Mouse (Mus musculus): ENCODE data around the gene Epb41.

Gene Epb41

DNA sequence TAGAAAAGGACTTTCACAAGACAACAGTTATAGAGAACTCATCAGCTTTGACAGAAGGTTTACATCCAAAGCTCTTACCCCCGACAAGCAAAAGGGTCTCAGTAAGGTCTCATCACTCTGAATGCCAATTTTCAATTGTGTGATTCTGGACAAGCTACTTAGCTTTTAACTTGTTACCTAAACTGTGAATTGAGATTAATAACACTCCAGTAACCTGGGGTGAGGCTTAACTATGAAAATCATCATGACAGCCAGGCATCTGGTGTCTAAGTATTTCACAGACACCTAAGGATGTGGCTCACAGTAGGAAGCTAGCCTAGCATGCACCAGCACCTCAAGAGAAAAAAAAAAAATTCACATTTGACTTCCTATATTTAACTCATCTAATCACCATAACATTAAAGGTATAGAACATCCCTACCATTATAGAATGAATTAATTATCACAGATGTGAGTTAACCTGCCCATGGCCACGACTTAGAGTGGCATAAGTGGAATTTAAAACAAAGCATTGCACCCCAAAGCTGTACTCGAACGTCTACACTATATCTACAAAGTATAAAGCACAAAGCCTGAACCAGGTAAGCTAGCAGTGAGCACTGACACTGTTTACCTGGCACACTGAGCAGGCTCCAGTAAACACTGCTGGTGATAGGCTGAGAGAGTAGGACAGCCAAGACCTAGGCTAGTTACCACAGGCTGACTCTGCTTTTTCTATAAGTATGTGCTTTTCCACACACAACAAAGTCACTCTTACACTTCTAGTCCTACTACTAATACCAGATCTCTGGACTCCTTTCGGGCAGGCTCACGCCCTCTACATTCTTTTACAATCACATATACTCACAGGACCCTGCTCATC is 33.4 kb downstream of the Epb41 start:
- no peak for DNase-seq

DNA sequence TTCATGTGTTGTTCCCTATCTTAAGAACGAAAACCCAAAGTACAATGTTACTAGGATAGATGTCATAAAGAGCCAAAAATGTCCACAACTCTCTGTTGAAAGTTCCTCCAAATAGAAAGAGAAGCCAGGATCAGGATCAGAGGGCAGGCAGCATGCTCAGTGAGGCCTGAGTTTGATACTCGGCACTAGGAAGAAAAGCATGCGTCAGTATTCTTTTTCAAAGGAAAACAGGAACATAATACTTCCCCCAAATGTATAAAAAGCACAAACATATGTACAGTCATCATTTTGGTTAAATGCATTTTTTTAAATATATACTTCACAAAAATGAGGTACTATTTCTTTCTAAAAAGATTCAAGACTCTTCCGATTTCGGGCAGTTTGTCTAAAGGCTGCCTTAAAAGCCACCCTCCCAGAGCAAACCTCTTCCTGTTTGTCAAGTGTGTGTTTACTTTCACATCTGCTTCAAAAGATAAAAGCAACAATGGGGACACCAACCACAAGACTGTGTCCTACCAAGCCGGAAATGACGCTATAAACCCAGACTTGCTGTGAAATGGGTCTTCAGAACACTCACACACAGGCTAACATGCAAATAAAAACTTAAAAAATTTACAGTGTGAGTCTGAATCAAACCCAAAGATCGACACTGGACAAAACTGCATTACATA is 35.0 kb downstream of the Epb41 start:
- DNase-seq, result no peak

DNA sequence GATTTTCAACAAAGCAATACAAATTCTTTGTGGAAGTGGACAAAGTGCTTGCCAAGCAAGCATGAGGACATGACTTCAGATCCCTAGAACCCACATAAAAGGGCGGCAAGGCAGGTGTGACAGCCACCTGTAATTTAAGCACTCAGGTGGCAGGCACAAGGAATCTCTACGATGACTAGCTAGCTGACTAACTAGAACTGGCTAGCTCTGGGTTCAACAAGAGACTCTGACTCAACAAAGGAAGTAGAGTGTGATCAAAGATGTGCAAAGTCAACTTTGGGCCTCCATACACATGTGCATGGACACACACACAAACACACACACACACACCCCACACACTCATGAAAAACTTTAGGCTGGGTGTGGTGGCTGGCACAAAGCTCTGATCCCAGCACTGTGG is 35.6 kb downstream of the Epb41 start:
- no peak for DNase-seq

DNA sequence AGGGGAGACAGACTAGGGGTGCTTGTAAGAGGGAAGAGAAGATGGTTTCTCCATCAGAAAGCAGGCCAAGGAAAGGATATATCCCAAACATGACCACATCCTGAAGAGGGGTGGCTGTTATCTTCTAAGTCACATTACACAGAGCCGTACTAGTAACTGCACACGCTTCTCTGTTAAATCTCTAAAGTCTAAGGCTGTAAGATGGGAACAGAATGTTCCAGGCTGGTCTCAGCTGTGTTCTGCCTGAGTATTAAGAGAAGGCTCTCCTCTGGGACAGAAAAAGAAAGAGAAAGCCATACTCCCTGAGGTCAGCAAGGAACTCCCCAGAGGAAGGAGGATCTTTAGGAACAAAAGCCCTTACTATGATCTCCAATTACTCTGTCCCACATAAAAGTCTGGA is 36.3 kb downstream of the Epb41 start:
- DNase-seq, result no peak

DNA sequence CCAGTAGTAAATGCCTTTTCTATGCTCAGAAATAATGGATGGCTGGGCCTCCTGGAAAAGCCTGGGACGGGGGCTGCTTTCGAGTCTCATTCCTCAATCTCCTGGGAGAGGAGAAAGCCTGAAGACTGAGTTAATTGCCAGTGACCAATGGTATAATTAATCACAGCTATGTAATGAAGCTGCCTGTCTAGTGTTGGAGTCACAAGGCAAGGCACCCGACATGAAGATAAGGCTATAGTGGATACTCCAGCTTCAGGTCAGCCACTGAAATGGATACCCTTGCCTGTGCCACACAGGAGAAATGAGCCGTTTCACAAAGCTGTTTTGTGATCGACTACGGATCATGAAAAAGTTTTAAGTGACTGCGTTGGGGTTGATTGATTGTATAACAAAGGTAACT is 37.1 kb downstream of the Epb41 start:
- DNase-seq, result no peak

DNA sequence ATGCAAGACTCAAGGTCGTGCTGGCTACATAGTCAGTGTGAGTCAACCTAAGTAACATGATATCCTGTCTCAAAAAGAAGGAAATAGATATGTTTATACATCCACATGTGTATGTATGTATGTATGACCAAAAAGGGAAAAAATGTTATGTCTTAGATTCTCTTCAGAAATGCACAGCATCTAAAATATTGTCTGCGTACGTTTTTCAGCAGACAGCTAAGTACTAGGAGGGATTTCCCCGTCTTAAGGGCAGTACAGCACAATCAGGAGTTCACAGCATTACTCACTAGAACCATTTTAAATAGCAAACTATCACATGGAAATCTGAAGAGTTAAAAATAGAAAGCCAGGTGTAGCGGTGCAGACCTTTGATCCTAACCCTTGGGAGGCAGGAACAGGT is 38.0 kb downstream of the Epb41 start:
- DNase-seq, result no peak

DNA sequence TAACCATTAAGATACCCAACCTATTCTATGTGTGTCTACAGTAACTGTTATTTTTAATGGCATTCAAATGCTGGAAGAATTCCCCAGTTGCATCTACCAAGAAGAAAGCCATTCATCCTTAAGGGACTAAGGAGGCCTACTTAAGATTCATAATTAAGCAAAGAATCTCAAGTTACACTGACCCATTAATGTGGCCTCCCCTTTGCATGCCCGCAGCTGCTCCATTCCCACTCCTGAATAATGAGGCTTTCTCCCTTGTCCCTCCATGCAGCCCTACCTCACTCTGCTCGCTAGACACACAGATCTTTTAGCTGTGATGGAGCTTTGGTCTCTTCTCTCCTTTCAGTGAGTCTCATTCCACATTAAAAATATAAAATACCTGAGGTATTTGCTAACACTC is 40.9 kb downstream of the Epb41 start:
- no peak for DNase-seq

DNA sequence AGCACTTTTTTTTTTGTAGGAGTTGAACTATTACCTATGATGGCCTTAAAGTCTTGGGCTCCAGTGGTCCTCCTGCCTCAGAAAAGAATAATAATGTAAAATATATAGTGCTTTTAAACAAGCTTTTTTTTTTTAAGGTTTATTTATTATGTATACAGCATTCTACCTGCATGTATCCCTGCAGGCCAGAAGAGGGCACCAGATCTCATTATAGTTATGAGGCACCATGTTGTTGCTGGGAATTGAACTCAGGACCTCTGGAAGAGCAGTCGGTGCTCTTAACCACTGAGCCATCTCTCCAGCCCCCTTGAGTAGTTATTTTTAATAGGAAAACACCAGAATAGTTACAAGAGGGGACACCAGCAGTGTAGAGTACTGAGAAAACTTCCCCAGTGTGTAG is 41.9 kb downstream of the Epb41 start:
- DNase-seq, result no peak

DNA sequence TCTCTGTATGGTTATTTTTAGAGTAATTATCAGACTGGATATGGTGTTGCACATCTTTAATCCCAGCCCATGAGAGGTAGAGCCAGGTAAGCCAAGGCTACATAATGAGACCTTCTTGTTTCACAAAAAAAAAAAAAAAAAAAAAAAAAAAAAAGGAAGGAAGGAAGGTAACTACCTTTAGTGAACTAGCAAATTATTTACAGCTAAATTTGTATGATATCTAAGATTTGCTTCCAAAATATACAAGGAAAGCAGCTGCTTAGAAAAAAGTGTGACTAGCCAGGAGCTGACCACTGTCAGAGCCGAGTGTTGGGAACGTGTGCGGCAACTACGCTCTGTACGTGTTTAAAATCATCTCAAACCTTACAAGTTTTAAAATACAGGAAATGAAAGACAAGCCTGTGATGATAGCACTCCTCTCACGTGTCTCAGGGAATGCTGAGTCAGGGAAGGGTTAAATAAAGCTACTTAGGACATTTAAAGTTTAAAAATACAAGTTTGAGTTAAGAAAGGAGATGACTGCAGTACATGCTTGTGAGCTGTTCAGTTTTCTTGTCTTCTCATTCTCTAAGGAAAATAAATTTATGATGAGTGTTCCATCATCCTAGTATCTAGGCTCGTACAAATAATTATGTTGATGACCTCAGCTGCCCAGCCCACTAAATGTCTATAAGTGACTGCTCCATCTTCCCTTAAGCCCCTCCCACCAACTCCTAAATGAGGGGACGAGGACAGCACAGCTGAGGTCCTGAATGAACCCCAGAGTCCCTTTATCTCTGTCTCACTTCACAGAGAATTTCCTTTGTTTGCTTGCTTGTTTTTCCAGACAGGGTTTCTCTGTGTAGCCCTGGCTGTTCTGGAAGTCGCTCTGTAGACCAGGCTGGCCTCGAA is 45.0 kb downstream of the Epb41 start:
- no peak for DNase-seq

DNA sequence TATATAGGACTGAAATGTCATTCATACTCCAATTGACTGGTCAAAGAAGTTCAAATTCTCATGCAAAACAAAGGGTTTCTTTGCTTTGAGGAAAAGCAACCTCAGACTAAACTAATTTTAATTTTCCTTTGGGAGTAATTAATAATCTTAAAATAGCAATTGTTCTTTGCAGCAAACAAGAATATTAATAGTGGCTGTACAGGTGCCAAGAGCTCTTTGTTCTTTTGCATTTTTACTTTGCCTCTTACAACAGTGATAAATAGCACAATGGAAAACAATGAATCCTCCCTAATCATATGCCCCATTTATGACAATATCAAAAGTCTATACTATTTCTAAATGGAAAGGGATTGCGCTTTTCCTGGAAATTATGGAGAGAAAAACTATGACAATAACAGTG is 47.3 kb downstream of the Epb41 start:
- no peak for DNase-seq

DNA sequence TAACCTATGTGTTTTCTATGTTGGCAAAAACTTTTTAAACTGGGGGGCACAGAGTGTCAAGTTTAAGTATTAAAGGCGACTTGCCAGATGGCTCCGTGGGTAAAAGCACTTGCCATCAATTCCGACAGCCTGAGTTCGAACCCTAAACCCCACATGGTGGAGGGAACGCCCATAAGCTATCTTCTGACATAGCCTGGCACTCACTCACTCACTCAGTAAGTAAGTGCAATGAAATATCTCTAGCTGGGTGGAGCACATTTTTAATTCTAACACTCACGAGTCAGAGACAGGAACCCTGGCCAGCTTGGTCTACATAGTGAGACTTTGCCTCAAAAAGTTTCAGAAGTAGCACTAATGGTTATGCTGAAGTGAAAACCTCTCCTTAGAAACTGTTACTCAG is 48.0 kb downstream of the Epb41 start:
- no peak for DNase-seq

DNA sequence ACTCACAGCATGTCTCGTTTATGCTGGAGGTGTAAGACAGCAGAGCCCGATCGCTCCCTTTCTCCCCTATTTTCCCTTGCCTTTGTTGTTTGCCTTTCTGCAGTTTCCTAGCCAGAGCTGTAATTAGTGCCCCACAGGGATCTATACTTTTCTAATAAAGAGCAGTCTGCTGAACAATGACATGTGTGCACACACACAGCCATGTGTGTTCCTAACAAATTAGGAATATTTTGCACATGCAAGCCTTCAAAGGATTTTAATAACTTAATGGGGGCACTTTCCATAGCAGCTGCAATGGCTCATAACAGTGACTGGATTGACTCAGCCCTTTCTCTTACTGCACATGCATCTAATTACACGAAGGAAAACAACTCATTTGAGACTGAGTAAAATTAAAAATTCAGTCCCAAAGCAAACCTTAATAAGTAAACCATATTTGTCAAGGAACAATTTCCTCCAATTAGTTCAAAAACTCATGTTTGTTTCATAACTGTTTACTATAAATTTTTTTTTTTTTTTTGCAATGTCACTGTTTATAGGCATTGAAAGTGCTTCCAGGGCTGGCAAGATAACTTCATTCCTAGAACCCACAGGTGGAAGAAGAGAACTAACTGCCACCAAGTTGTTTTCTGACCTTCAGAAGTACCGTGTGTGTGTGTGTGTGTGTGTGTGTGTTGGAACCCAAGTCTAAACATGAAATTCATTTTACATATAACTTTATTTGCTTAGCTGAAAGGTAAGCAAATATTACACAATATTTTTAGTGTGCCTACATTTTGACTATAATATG is 49.2 kb downstream of the Epb41 start:
- no peak for DNase-seq

DNA sequence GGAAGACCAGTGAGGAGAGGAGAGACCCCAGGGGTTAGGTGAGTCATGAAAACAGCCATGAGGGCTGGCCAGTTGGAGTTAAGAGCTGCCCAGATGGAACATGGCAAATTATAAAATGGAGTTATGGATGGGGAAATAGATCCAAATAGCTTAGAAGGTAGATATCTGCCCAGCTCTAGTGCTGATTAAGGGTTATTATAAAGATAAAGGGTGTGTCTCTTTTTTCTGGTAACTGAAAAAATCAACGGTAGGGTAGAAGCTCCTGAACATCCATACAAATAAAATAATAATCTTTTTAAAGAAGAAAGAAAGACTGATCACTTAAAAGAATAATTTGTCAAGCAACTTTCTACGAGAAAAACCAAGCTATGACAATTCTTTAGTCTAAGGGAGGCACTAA is 49.9 kb downstream of the Epb41 start:
- DNase-seq, result no peak

DNA sequence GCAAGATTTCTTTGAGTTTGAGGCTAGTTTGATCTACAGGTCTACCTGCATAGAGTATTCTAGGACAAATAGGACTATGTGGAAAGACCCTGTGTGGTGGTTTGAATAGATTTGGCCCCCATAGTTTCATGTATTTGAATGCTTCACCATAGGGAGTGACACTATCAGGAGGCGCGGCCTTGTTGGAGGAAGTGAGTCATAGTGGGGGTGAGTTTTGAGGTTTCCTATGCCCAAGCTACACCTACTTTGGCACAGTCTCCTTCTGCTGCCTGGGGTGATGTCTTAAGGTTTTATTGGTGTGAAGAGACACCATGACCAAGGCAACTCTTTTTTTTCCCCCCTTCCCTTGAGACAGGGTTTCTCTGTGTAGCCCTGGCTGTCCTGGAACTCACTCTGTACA is 51.3 kb downstream of the Epb41 start:
- no peak for DNase-seq

DNA sequence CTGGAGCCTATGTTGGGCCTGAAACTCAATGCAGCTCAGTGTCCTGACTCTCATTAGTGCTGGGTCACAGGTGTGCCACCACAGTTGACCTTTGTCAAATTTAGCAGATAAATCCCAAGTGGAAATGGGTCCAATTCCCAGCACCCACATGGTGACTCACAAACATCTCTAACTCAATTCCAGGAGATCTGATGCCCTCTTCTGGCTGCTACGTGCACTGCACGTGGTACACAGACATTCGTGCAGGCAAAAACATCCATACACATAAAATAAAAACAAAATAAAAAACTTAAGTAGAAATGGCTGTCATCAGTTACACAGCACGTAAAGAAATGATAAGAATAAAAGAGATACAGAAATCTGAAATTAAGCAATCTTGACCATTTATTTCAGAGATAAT is 52.5 kb downstream of the Epb41 start:
- peak; percentile 6 for DNase-seq

DNA sequence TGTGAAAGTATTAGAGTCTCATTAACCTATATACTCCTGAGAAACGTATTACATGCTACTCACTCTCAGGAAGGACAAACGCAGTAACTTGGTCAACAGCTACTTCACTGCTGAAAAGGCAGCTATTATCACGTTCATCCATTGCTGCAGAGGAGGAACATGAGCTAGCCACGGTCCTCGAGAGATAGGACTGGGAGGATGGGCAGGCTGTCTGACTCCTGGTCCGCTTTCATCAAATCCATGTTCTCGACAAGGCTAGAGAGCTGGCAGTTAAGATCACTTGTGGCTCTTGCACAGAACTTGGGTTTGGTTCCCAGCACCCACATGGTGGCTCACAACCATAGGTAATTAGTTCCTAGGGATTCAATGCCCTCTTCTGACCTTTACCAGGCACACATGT is 53.2 kb downstream of the Epb41 start:
- no peak for DNase-seq

DNA sequence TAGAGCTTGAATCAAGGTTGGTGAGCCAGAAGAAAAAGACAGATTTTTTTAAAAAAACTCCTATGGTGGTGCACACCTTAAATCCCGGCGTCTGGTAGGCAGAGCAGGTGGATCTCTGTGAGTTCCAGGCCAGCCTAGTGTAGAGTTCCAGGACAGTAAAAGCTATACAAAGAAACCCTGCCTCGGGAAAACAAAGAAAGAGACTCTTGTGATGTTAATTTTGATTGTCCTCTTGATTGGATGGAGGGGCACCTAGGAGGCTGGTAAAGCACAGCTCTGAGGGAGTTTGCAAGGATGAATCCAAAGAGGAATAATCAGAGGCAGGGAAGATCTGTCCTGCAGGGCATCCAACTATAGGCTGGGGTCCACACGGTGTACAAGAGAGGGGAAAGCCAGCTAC is 56.6 kb downstream of the Epb41 start:
- no peak for DNase-seq

DNA sequence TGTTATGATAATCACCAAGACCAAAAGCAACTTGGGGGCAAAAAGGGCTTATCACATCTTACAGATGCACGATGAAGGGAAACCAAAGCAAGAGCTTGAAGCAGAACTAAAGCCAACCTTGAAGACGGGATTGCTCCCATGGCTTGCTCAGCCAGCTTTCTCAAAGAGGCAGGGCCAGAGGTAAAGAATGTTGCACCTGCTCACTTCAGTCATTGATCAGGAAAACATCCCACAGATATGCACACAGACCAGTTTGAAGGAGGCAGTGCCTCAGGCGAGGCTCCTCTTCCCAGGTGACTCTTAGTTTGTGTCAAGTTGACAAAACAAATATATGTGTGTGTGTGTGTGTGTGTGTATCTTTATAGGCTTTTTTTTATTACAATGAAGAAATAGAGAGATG is 59.7 kb downstream of the Epb41 start:
- no peak for DNase-seq

DNA sequence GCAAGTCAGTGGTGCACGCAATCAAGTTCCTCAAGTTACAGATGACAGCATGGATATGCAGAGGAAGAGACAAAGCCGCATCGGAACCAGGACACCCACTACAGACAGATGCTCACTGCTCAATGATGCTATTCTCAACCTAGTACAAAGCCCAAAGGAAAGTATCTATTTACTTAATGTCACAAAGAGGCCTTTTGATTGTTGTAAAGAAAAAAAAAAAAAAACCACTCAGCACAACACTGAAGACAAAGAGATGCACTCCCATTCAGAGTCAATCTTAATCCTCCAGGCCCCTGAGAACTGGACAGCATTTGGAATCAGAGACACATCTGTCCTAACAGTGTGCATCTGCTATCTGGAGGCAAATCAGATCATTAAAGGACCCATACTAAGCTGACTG is 63.5 kb downstream of the Epb41 start:
- no peak for DNase-seq

DNA sequence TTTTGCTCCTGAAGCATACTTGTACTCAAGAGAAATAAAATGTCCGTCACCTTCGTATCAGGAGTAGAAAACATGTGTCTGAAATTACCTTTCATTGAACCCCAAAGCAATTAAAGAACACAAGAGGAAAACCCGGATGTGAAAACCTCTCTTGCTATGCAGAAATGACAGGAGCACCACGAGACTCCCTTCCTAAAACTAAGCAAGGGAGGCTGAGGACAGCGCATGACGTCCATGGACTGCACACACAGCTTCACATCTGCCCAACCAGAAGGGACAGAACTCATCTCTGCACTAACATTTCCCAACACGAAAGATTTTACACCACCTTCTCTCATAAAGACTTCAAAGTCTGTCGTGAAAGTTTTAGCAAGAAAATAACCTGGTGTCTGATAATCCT is 64.7 kb downstream of the Epb41 start:
- DNase-seq, result no peak

DNA sequence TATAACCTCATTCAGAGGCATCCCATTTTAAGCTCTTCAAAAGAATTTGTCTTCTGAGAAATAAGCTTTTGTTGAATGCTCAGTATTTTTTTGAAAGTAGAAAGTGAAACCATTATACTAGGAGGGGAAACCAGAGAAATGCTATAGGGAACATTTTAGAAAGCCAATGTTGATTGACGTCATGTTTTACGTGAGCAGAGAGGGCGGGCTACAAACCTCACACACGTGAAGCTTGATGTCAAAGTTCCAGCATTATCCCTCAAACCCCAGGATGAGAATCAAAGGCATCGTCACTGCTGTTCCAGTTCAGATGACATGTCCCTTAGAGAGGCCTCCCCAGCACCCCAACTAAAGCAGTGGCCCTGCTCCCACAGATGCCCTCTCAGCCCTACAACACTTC is 66.9 kb downstream of the Epb41 start:
- DNase-seq, result no peak

DNA sequence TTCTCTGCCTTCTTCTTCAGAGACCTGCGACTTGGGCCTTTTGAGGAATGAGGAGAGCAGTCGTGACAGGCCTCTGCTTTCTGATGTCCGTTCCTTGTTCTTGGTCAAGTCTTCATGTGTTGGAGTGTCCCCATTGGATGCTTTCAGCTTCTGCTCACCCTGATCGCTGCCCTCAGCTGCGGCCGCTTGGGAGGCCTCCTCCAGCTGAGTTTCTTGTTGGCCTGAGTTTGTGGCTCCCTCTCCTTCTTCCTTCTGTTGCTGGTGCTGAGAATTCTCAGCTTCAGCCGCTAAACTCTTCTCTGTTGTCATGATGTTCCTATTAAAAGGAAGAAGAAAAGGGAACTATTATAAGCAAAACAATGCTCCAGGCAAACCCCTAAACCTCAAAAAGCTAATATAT is 68.0 kb downstream of the Epb41 start:
- no peak for DNase-seq

DNA sequence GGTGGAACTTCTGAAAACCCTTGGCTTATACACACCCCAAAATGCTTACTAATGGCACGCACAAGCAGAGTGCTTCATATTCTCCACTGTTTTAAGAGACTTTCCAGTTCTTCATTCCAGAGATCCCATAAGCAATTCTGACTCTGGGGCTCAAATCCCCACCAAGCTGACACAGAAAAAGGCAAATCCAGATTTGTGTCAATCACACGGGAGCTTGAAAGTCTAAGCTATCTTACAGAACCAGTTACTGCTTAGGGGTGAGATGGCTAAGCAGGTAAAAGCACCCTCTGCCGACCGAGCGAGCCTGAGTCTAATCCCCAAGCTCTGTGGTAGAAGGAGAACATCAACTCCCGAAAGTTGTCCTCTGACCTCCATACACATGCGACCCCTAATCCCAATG is 76.5 kb downstream of the Epb41 start:
- no peak for DNase-seq
